Mouse (Mus musculus) spleen, embryonic (tissue): ENCODE data around the gene Cd59a.
"Not testable (repeated sequence)": the region's sequence is repeated elsewhere in the genome, so short reads cannot be mapped to it uniquely, and the experiment has no call there.

Source experiments
- CTCF ChIA-PET: fragments of 350-600 bp; sonication (Branson Sonifier 250); formaldehyde crosslinking; loops from one replicate; lab custom pipeline; 2022; lab: Charles Lee

The Cd59a gene

DNA sequence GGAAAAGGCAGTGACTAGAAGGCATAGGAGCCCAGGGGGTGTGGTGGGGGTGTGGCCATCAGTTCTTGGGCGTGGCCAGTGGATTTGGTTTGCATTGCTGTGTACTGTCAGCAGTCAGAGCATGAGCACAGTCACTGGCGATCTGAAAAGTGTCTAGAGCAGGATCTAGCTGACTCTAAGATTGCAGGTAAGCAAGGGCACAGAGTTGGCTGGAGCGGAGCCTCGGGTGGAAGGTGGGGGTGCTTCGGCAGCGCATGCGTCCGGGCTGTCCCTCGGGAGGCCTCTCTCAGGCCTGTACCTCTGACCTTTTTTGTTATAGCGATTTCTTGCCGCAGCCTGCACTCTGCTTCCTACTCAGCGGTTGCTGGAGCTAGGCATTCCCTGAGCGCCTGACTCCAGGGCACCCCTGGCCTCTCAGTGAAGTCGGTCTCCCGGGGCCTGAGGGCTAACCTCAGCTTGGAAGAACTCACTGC, at the start of gene Cd59a:
TSS of gene Cd59a (plus strand) at position 61 of the 473 bp plus-strand sequence.
- CTCF ChIA-PET = no interaction called here

DNA sequence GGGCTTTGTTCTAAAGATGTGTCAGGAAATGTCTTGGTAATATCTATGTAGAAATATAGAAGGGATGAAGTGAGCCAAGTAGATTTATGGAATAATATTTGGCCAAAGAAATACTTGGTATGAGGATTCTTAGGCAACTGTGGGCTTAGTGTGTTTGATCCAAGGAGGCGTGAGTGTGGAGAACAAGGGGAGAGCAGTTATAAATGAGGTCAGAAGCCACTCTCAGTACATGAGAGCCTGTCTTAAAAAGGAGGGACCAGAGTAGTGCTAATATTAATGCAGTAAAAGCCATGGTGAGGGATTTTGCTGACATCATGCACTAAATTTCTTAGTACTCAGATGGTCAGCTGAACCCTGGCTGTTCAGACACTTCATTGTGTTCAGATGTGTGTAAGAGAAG, 37.2 kb upstream of the Cd59a start:
- CTCF ChIA-PET = interaction anchor here (0.6 kb wide), 1 partner anchor 74 kb away, joined by 6 read pairs; no protein-coding TSS in a partner anchor

DNA sequence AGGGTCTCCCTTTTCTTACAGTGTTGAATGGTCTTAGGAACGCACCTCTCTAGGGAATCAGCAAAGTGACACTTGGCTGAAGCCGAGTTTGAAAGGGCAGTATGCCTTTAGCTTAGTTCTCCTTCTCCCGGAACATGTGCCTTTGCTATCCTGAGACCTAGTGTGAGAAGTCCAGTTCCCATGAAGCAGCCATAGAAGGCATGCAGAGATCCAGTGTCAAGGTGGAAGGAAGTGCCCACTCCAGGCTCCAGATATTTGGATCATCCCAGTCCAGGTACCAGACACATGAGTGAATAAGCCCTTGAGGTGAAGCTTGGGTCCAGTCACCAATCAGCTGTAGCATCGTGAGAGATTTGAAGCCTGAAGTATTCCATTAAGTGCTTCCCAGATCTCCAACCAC, 36.6 kb upstream of the Cd59a start:
- CTCF ChIA-PET = interaction anchor here (0.6 kb wide), 1 partner anchor 75 kb away, joined by 6 read pairs; no protein-coding TSS in a partner anchor

DNA sequence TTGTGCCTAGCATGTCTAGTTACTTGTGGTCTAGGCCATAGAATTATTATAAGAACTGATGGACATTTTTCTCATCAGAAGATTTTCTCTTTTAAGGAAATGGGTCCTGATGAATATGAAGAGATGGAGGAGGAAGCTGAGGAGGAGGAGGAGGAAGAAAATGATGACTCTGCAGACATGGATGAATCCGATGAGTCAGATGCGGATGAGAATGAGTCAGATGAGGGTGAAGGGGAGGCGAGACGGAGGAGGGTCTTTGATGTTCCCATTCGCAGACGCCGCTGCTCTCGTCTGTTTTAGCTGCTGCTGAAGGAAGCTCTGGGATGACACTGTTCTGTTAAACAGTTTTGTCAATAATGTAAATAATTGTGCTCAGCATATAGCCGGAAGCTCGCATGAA, 35.8 kb upstream of the Cd59a start:
- CTCF ChIA-PET = no interaction called here

DNA sequence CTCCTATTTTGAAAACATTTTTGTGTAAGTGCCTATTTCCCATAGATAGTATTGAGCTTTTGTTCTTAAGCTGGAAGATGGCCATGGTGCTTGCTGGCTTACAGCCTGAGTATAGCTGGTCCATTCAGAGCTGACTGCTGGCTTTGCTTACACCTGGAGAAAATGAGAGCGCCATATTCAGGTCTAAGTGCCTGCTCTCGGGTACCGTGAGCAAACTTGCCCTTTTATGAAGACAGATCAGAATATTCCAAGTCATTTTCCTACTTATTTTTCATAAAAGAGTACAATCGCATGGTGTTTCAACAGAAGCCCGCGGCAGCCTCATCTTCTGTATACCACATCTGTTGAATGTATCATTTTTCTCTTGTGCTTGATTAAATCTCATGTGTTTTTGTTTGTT, 34.6 kb upstream of the Cd59a start:
- CTCF ChIA-PET = no interaction called here

DNA sequence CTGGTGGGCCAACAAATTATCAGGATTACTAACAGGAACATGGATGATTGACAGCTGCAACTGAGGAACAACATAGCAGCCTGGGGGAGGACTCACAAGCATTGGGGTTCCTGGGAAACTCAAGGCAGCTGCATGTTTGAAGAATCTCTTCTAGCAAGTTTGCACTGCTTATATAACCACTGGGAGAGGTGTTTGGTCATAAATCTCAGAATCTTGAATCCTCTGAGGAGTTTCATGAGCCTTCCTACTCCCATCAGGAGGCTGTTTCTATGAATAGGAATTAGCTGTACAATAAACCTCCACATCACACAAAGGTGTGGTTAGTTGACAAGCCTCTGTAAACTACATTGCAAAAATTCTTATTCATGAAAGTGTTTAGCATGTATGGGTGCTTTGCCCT, 32.9 kb upstream of the Cd59a start:
- CTCF ChIA-PET = no interaction called here

DNA sequence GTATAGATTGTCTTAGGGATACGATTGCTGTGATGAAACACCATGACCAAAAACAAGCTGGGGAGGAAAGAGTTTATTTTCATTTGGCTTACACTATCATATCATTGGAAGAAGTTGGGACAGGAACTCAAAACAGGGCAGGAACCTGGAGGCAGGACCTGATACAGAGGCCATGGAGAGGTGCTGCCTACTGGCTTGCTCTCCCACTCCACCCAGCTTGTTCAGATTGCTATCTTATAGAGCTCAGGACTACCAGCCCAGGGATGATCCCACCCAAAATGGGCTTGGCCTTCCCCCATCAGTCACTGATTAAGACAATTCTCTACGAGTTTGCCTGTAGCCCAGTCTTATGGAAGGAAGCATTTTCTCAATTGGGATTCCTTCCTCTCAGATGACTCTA, 31.4 kb upstream of the Cd59a start:
- CTCF ChIA-PET = no interaction called here

DNA sequence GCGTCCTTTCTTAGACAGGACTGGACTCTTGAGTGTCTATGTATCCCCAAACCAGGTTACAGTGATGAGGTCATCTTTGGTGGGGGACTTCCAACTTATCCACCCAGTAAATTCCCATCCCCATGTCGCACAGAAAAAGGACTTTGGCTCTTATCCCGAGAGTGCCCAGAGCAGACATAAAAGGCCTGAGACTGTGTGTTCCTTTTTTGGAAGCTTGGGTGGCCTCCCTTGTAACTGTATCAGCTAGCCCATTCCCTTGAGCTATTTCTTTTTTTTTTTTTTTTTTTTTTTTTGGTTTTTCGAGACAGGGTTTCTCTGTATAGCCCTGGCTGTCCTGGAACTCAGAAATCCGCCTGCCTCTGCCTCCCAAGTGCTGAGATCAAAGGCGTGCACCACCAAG, 30.1 kb upstream of the Cd59a start, which contains the start of gene Gm10912:
TSS of gene Gm10912 (plus strand) at position 301 of the 400 bp plus-strand sequence.
- CTCF ChIA-PET = not testable (repeated sequence)

DNA sequence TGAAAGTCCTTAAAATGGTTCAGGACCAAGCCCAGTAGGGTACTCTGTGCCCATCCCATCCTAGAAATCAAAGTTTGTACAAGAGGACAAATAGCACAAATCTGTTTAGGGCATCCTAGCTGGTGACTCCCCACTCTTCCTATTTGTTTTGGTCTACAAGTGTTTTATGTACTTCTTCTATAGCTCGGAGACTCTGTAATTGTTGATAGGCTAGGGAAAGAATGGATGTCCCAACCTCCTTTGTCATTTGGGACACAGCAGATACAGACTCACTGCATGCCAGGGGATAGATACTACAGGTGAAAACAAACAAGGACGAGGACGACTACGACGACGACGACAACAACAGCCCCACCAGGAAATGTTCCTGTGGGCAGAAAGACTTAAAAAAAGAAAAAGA, 27.2 kb upstream of the Cd59a start, which contains the start of gene Gm10799:
TSS of gene Gm10799 (minus strand) at position 101 of the 400 bp plus-strand sequence.
- CTCF ChIA-PET = not testable (repeated sequence)

DNA sequence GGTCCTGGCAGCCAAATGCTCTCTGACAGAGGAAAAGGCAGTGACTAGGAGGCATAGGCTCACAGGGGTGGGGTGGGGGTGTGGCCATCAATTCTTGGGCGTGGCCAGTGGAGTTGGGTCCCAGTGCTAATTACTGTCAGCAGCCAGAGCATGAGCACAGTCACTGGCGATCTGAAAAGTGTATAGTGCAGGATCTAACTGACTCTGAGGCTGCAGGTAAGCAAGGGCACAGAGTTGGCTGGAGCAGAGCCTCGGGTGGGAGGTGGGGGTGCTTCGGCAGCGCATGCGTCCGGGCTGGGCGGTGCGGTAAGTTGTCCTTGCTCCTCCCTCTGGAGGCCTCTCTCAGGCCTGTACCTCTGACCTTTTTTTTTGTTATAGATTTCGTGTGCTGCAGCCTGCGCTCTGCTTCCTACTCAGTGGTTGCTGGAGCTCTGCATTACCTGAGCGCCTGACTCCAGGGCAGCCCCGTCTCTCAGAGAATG, 25.9 kb upstream of the Cd59a start, which contains the start of gene Cd59b:
TSS of gene Cd59b (plus strand) at position 146 of the 482 bp plus-strand sequence.
- CTCF ChIA-PET = no interaction called here

DNA sequence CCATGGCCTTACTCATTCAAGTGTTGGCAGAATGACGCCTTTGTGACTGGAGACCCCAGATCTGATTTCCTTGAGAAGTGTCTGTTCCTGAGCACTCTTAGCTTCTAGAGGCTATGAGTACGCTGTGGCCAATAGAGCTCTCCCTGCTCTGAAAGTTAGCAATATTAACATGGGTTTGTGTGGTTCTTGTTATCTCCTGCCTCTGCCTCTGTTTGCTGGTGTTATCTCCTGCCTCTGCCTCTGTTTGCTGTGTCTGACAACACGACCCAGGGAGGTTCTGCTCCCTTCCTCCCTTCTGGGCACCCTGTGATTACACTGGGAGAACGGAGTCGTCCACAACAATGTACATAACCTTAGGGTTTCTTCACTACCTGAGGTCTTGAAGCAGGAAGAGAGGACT, 17.3 kb upstream of the Cd59a start:
- CTCF ChIA-PET = not testable (repeated sequence)

DNA sequence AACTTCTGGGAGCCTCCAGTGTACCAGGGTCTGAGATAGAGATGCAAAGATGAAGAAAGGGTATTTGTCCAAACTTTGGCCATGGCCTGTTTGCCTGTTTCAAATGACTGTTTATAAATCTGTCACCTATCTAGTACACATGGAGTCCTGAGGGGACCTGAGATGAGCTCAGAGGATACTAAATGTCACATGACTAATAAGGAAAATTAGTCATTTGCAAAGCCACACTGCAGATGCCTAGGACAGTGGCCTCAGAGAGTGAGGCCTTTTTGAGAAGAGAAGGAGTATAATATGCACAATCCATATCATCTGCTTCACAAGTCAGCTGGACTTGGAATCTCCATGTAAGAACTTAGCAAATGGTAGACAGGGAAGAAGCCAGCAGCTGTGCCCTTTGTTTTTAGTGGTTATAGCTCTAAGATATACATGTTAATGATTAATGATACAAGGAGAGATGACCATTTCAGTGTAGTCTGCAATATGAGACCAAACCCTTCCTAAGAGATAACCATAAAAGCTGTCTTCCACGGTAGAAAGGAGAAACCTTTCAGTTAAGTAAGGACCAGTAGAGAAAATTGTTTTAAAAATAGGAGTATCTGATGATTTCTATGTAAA, 14.1 kb upstream of the Cd59a start:
- CTCF ChIA-PET = not testable (repeated sequence)

DNA sequence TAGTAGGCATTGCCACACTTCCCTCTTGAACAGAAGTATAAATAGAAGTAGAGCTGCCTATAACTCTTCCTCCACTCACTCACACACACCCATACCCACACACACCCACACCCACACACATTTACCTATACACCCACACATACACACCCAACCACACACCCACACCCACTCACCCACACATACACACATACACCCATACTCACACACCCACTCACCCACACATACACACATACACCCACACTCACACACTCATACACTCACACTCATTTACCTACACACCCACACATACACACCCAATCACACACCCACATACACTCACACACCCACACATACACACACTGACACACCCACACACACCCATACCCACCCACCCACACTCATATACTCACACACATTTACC, 13.1 kb upstream of the Cd59a start:
- CTCF ChIA-PET = interaction anchor here (0.7 kb wide), 1 partner anchor 665 kb away, joined by 3 read pairs; no protein-coding TSS in a partner anchor

DNA sequence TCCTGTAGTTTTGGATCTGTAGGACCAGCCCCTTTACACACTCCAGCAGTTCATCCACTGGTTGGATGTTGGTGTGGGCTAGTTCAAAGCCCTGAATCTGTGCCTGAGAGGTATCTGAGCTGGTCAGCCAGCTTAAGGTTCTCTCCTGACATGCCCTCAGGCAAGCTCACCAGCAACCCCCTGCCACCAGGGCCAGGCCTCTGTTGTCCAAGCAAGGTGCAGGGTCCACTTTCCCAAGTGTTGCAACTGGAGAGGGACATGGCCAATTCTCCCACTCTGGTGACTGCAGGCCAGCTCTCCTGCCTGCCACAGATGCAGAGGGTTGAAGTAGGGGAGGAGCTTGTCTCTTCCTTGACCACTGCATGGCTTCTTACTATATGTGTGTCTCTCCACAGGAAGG, 11.6 kb upstream of the Cd59a start:
- CTCF ChIA-PET = not testable (repeated sequence)

DNA sequence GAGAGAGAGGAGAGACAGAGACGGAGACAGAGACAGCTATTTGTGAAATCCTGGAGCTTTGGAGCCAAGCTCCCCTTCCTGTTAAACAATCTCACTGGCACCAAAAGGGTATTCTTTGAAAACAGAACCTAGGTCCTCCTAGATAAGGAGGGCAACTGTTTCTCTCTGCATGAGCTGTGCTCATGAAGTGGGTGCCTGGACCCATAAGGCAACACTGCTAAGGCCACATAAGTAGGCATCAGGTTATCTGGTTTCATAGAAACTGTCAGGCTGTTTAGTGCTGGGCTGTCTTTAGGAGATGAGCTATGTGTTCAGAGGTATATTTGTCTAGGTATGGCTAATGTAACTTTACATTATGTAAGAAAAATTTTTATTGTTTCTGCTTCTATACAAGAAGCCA, 8.0 kb upstream of the Cd59a start:
- CTCF ChIA-PET = interaction anchor here (0.7 kb wide), 1 partner anchor 1143 kb away, joined by 8 read pairs; no protein-coding TSS in a partner anchor

DNA sequence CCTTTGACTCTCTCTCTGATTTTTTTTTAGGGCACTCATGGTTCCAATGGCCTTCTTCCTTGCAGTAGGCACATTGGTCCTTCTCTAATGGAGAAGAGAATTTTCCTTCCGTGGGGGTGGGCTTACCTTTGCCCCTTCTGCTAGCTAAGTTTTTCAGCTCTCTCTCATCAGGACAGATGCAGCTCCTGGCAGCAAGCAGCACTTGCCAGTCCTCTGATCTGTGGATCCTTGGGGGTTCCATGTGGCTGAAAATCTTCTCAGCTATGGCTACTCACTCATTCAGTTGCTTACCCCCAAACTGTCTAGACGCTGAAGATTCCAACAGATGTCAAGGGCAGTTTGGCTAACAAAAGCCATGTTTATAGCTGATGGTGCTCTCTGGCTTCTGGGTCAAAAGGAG, 2.3 kb upstream of the Cd59a start:
- CTCF ChIA-PET = no interaction called here

DNA sequence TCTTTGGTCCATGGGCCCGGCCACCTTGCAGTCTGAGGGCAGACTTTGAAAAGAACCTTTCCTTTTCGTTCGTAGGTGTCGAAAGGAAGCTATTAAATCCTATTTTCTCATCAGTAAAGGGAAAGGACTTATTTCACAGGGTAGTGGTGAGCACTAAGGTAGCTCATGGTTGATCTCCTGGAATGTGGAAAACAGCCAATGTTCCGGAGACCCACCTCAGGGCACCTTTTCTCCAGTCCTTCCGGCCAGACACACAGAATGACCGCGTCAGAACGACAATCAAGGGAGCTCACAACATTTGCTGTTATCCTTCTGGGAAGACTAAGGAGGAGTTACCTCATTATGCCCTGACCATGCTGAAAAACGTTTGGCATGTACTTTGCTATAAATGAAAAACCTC, 655 bp downstream of the Cd59a start:
- CTCF ChIA-PET = no interaction called here

DNA sequence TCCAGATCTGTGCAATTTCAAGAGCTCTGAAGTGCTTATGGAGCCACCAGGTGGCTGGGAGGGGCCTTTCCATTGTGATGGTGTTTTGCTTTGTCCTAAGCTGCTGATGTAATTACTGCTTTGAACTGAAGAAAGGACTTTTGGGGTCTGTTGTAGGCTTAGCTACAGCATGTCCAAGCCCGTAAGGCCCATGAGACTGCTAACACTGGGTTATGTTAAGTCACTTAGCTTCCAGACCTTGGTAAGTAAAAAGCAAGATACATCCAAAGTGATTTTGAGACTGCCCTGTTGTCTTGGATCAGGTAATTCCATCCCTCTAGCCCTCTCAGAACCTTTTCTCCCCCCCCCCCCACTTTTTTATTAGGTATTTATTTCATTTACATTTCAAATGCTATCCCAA, 1.2 kb downstream of the Cd59a start:
- CTCF ChIA-PET = not testable (repeated sequence)

DNA sequence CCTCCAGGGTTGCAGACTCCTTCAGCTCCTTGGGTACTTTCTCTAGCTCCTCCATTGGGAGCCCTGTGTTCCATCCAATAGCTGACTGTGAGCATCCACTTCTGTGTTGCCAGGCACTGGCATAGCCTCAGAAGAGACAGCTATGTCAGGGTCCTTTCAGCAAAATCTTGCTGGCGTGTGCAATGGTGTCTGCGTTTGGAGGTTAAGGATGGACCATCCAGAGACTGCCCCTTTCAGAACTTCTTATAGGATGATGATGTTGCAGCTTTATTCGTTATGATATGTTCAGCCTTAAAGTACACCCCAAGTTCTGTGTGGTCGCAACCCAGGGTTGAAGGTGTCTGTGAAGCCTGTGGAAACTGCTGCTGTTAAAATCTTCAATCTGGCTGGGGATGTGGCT, 1.8 kb downstream of the Cd59a start:
- CTCF ChIA-PET = not testable (repeated sequence)

DNA sequence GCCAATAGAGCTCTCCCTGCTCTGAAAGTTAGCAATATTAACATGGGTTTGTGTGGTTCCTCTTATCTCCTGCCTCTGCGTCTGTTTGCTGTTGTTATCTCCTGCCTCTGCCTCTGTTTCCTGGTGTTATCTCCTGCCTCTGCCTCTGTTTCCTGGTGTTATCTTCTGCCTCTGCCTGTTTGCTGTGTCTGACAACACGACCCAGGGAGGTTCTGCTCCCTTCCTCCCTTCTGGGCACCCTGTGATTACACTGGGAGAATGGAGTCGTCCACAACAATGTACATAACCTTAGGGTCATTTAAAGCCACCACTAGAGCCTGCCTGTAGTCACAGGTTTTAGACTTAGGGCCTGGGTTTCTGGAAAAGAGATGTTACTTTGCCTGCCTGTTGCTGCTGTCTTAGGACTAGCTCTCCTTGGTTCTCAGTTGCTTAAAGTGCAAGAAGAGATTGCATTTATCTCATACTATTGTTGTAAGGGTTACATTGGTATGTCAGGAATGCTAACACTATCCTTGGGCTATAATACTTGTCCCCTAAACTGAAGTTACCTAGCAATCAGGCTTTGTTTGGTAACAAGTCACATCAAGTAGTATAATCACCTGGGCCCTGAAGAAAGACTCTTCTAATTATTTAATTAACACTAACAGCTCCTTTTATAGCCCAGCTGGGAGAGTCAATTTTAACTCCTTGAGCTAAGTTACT, 3.1 kb downstream of the Cd59a start:
- CTCF ChIA-PET = no interaction called here

DNA sequence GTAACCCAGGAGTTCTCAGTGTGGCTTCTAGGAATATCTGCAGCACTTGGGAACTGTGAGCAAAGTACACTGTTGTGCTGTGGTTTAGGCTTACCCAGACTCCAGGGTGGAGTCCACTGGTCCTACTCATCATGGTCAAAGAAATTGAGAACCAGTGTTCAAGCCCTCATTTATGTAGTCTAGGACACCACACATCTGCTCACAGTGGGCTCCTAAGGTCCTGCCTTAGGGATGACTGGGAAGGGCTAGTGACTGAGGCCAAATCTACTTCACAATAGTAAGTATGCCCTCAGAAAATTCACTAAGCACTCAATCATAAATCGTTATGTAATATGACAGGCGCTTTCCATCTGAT, 3.6 kb downstream of the Cd59a start:
- CTCF ChIA-PET = no interaction called here

DNA sequence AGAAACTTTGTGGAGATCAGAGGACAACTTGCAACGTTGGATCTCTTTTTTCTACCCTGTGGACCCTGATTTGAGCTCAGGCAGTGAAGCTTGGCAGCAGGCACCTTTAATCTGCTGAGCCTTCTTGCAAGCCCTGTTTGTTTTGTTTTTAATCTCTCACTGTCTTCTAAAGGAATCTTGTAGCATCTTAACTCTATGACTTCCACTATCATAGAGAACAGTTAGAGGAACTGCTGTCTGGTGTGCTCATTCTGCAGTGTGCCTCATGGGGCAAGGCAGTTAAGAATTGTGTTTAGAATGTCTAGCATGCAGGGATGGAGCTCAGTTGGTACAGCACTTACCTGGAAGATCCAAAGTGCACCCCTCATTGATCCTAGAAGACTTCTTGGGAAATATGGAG, 4.3 kb downstream of the Cd59a start:
- CTCF ChIA-PET = interaction anchor here (0.7 kb wide), 1 partner anchor 76 kb away, joined by 3 read pairs; no protein-coding TSS in a partner anchor

DNA sequence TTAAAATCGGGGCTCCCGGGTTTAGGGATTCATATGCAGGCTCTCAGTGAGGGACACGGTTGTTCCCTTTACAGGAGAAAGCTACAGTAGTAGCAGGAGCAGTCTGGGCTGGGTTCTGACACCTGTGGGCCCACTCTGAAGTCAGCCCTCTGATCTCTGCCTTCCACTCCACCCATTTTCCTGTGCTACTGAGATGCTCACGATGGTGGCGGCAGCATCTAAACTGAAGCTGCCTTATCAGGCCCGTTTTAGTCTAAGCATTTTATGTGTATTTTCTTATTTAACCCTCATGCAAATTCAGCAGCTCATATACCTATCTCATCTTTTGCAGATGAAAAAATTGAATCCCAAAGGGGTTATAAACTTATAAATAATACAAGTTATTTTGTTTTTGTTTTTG, 9.2 kb downstream of the Cd59a start:
- CTCF ChIA-PET = no interaction called here
